Mouse (Mus musculus) kidney, adult 11 months (tissue): Measurements from ENCODE around the gene Necab2.

Experiments
- DNase-seq: peaks from one replicate; pipeline ENCODE4 v3.0.0; 2022

Necab2 gene

DNA sequence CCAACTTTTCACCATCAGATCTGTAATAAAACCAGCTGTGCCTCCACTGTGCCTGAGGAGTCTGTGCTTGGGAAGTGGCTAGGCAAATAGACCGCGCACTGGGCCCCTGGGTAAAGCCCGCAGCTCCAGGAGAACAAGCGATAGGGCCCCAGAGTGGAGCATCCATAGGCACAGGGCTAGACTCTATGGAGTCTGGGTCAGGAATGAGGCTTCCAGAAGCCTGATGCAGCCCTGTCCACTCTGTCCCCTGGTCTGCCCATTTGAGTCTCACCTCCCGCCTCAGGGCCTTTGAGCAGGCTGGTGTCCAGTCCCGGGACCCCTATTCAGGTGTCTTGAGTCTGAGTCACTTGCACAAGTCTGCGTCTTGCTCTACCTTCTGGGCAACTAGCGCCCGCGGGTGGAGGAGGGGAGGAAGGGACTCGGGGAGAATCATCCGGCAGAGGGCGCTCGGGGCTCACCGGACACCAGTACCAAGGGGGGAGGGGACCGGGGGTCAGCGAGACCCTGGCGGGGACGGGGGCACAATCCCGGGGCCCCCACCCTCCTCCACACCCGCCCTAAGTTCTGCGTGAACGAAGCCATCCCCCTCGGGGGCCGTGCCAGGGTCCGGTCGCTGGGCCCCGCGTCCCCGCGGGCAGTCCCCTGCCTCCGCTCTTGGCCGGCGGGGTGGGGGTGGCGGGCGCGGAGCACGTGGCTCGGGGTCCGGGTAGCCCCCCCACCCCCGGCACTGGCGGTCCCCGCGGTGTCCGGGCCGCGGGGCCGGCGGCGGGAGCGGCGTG is at the start of gene Necab2:
Necab2 (plus strand) TSS at position 509 of the 779 bp plus-strand sequence.
- peak; percentile 80 for DNase-seq

DNA sequence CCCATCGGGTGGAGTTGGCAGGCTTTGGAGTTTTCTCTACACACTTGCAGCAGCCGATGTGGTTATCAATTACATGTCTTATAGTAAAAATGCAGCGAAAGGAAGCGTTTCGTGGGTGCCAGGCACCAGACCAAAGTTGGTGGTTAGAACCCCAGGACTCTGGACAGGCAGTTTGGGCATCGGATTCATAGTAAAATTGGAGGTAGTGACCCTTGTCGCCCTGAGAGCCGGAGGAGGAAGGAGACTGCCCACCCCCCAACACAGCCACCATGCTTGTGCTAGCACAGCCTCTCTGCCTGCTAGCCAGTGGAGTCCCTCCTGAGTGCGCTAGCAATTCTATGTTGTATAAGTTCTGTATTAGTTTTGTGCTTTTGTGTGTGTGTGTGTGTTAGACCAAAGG is 48.0 kb upstream of the Necab2 start:
- no peak for DNase-seq

DNA sequence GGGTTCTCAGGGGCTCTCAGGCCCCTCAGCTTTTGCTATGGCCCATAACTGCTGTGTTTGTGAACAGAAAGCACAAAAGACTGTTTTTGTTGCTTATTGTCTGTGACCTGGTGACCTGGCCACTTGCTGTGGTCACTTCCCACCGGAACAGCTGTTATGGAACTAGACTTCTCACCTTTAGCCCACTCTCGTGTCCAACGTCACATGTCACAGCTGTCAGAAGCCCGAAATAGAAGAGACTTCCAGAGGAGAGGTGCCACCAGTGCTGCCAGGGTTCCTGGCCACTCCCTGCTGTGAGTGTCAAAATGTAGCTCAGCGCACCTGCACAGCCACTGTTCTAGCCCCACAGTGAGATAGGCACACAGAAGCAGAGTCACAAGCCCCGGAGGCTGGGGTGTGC is 47.3 kb upstream of the Necab2 start:
- no peak for DNase-seq

DNA sequence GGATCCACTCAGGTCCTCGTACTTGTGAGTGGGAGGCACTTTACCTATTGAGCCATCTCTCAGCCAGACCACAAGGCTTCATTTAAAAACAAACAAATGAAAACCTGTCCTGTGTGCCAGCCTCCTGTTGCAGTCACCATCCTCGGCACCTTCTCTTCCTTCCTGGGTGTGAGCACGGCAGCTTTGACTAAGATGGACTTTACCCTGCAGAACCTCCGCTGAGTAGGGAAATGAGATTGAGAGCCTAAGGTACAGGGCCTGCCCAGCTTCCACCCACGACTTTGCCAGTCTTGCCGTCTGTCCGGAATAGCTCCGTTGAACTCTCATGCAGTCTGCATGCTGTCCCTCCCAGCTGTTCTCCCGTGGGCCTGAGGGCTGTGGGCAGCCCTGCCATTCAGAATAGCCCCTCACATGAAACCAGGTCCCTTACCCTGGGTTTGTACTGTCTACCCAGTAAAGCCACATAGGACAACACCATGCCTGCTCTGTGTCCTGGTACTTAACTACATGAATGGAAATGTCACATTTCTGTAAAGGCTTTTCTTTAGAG is 46.3 kb upstream of the Necab2 start:
- DNase-seq: peak; percentile 59

DNA sequence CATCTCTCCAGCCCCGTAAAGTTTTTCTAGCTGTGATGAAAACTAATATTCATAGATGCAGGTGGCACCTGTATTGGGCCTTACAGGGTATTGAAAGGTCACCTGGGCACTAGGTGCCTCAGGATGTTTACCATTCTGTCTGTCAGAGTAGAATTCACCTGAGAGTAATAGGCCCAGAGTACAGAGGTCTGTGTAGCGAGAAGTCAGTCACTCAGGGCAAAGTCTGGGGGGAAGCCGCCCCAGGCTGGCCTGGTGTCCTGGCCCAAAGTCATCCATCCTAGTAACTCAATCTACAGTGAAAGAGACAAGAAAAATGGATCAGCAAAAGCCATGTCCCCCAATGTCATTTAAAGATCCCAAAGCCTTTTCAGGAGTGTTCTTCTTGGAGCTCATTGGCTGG is 45.6 kb upstream of the Necab2 start:
- DNase-seq: peak; percentile 43

DNA sequence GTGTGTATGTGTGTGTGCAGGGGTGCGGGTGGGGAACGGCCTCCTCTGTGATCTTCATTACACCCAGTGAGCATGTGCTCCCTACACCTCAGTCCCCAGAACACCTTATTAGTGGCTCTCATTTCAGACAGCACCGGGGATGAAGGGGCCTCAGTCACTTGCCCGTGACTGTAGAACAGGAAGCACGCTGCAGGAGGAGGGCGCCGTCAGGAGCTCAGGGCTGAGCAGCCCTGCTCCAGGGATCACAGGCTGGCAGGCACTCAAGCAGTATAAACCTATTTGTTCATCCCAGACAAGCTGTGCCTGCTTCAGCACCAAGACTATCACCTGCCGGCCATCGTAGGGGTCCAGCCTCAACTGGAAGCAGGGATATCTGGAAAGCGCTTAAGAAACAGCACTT is 42.6 kb upstream of the Necab2 start:
- no peak for DNase-seq

DNA sequence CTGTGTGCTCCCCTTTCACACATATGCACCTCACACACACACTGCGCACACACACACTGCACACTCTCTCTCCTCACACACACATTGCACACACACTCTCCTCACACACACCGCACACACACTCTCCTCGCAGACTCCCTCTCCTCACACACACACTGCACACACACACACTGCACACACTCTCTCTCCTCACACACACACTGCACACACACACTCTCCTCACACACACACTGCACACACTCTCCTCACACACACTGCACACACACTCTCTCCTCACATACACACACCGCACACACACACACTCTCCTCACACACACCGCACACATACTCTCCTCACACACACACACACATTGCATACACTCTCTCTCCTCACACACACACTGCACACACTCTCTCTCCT is 41.9 kb upstream of the Necab2 start:
- no peak for DNase-seq

DNA sequence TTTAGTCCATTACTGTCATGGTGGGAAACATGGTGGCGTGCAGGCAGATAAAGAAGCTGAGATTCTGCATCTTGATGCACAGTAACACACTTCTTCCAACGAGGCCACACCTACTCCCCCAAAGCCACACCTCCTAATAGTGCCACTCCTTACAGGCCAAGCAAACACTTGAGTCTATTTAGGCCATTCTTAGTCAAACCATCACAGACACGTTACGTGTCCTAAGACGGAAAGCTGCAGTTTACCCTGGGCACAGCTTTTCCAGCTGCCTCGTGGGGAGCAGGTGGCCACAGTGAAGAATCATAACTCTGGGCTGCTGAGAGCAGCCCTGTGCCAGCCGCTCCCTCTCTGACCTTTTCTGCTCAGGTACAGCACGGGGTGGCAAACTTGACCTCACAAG is 38.2 kb upstream of the Necab2 start:
- DNase-seq: no peak

DNA sequence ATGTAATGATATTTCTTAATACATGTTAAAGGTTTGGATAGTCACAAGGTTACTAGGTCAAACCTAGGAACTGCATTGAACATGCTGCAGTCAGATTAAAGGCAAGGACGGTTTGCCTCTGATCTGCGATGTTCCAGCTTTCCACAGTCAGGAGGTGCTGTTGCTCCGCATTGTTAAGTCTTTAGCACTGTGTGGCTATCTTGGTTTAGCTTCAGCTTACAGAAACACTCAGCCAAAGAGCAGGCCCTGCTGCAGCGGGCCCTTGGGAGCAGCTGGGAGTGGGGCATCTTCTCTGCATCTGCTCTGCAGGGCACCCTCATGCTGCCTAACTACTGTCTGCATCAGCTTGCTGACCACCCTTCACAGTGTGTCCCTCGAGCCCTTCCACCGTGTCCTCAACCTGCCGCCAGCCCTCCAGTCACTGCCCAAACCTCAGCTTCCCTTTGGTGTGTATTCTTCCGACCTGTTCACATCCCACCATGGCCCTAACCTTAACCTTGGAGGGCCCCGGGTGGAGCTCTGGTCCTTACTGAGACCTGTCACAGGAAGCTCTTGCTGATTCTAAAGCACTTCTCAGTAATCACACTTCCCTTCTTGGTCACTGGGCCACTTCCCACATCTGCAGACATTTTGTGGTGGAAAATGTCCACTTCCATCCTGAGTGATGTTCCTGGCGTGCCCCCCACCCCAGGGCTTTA is 34.3 kb upstream of the Necab2 start:
- DNase-seq: no peak

DNA sequence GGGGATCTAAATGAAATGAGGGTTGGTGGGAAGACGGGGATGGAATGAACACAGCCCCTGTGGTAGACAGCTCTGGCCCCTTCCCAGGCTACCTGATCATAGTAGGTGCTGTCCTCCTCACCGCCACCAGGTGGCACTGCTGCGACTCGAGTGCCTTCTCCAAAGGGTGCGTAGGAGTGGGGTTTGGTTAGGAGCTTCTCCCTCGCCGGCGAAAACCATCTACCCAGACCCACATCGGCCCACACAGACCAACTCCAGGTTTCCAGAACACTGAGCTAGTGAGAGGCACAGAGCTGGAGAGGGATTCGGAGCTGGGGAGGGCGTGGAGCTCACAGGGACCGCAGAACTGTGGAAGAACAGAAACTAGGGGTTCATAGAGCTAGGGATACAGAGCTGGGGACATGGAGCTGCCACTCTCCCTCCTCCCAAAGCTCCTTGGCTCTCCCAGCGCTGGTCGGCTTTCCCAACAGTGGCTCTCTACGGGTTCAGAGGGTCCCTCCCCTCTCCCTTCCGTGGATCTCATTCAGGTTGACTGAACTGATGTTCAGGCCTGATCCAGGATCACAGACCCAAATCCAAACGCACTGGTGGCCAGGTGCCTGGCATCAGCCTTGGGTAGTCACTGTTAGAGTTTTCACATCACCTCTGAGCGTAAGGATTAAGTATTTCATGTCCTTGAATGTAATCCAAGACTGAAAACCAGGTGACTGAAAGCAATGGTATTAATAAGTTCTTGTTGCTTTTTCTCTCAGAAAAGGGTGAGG is 33.6 kb upstream of the Necab2 start:
- DNase-seq: peak; percentile 53

DNA sequence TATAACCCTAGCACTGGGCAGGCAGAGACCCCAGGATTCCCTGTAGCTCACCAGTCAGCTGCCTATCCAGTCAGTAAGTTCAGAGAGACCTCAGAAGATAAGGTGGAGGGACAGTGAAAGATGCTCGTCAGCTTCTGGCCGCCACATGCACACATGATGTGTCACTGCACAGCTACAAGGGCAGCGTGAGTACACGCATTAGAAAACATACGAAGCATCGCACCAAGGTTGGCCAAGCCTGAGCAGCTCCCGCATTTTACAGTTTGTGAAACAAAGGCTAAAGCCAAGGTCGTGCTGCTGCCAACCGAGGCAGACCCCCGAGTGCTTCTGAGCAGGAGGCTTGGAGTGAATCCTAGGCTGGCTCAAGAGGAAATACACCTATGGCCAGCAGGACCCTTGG is 32.9 kb upstream of the Necab2 start:
- DNase-seq: no peak

DNA sequence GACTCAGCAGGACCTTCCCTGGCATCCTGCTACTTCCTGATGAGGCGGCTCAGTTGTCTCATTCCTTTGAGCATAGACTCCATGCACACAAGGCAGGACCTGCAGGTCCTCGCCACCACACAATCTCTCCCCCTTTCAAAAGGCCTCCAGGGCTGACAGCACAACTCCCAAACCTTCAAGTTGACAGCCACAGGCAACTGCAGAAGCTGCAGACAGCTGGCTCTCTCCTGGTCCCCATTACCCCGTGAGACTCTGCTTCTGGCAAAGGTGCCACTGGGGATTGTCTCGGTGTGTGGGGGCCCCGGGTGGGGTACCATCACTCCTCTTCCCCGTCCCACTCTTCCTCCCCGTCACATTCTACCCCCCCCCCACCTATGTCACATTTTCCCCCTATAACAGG is 26.2 kb upstream of the Necab2 start:
- no peak for DNase-seq

DNA sequence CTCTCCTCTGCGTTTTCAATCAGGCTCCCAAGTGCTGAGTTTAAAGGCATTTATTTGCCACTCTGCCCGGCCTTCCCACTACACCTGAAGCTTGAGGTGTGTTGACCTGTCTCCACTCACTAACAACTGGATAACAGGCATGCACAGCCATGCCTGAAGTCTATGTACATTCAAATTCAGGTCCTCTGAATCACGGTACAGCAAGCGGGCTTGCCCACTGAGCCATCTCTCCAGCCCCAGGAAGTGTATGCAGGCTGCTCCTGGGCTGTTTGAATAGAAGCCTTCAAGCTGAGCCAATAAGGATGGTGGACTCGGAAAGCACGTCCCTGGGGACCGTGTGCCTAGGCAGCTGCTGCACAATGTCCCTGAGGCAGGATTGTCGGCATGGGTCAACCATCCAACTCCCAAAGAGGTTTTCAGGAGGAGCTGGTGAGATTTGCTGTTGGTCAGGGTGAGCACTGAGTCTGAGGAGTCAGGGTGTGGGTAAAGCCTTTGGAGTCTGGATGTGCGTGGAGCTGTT is 24.9 kb upstream of the Necab2 start:
- no peak for DNase-seq

DNA sequence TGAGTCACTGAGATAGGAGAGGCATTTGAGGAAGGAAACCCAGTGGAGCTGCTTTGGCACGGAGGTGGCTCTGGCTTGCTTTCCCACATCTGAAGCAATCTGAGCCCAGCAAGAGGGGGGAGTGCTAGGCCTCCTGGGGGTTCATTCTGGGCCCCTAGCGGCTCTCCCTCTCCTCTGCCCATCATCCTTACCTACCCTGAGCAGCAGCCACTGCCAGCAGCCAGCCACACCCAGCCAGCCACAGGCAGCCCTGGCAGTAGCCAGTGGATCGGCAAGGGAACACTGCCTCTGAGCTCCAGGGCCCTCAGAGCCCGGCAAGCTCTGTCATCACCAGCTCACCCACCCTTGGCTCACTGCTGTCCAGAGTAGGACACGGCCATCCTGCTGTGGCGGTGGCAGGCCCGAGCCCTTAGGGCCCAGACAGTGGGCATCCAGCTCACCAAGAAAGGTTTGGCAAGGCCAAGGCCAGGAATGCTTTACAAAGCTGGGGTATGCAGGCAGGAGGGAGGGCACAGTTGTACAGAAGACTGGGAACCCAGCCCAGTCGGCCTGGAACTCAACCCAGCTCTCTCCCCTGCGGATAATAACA is 24.3 kb upstream of the Necab2 start:
- DNase-seq: peak; percentile 61

DNA sequence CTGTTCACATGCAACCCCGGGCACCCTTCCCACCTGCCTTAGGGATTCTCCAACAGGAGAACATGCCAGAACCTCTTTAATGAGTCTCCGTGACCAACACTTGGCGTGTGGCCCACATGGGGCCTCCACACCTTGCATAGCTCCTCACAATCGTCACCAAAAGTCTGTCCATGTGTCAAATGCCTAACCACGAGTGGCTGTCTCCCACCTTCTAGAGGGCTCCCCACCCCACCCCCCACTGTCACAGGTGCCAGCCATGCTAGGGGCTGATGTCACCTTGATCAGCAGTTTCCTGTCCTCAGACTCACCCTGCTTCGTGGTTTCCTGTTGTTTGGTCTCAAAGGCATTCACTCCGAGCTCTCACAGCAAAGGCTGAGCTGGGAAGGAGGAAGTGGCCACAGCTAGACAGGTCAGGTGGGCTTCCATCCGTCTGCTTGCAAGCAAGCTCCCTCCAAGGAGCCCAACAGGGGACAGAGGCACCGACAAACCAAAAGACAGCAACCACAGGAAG is 22.8 kb upstream of the Necab2 start:
- peak; percentile 81 for DNase-seq

DNA sequence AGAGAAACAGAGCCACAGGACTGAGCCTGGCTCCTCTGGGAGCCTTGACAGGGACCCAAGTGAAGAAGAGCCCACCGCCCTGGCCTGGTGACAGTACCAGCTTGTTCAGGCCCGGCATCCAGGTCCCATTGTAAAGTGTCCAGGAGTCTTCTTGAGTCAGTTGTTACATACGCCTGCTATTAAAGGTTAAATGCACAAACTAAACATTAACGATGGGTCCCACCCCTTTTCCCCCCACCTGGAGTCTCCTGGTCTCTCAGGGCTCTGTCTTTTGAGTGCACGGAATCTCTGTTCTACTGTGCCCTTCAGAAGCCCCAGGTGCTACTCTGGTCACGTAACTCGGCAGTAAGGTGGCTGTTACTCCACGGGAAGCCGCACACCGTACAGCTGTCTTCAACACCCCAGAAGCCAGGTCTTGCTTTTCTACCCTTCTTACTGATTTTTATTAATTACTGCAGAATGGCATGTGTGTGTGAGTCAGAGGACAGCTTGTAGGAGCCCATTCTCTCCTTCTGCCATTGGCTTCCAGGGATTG is 22.3 kb upstream of the Necab2 start:
- peak; percentile 57 for DNase-seq

DNA sequence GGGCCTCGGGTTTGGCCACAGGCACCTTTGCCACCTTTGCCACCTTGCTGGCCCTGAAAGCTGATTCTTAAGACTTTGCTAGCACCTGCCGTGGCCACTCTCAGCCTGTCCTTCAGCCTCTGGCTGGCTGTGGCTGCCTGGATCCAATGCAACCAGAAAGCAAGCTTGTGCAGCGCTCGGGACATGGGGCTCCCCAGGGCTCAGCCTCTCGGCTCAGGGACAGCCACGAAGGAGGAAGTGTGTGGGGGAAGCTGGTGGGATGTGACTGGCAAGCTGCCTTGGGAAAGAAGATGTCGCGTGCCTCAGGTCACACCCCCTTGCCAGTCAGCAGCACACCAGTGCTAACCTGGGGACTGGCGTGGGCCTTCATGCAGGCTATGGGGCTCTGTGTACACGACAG is 21.8 kb upstream of the Necab2 start:
- no peak for DNase-seq

DNA sequence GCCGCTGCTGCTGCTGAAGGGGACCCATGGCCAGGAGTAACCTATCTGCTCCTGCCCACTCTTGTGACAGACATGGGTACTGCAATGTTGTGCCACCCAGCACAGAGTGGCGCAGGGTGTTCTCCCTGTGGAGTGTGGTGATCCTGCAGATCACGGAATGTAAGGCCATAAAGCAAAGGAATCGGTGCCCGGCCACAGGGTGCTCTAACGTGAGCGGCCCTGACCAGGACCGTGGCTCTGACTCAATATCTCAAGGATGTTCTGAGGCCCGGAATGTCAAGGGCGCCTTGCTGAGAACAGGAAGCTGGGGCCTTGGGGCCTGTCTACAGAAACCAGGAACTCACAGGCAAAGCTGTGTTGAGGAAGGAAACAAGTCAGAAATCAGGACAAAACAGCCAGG is 21.0 kb upstream of the Necab2 start:
- DNase-seq: peak; percentile 69

DNA sequence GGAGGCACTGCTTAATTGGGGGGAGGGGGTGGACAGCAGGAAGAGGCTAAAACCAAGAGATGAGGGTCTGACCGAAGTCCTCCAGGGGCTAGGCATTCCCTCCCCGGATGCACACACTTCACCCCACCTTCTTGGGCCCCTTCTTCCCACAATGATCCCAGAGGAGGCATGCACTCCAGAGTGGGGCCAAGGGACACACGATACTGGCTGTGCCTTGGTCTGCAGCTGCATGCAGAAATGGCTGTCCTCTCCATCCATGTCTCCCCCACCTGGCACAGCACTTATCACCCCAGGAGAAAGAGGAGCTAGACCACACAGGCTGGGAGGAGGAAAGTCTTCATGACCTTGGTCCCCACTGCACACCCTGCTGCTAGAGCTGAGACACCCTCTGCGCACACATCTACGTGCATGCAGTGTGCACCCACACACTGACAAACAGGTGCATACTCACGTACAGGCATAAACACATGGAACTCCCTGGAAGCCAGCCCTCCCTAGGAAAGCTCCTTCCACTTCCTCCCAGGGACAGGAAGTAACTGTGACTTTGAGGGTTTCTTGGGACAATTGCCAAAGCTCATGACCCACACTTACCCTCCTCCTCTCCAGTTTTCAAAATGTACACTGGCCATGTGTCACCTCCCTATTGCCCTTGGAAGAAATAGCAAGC is 20.3 kb upstream of the Necab2 start:
- no peak for DNase-seq

DNA sequence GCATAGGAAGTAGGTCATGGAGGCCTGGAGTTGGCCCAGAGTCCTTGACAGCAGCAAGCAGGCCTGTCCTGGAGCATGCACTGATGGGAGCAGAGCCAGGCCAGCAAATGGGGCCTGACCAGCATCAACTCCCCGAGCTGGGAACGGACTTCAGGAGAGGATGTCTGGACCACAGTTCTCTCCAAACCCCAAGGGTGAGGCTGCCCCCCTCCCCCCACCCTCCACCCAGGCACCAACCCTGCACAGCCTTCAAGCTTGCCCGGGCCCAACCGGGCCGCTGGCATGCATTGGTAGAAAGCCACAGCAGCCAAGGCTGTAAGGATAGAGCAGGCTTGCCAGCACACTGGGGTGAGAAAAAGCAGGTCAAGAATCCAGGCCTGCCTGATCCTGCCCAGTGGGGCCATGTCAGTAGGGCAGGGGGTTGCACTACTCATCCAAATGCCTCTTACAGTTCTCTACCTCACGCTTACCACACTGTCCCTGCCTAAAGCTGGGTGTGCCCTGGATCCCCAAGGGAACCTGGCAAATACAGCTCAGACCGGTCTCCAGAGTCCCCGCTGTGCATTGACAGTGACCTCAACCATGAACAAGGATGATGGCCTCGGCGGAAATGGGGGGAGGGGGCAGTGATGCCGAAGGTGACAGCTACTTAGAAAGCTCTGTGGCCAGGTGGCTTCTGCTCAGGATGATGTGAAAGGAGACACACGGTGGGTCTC is 18.7 kb upstream of the Necab2 start:
- no peak for DNase-seq

DNA sequence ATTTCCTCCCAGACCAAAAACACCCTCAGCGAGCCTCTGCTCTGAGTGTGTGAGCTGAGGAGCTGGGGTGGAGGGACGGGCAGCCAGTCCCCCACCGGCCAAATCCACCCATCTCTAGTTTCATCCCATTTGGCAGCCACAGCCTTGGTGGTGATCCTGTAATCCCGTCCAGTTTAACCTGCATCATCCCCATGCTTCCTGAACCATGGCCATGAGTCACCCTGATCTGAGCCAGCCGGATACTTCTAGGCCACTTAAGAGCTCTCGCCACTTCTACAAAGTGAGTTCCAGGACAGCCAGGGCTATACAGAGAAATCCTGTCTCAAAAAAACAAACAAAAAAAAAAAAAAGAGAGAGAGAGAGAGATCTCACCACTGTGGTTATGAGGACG is 18.2 kb upstream of the Necab2 start:
- DNase-seq: no peak
